Mouse (Mus musculus) megakaryocyte, embryonic 14.5 days (primary cell): ENCODE measurements around the gene 6430571L13Rik. TPM values are rescaled to one million over a fixed set of nuclear protein-coding genes. Genes with fewer than 3 reads are reported as not detected.

Experiments
- H3K27me3 ChIP-seq: replicated peaks from 2 replicates; pipeline ENCODE3; 2012; ENCODE audit warnings: inconsistent platforms
- H3K36me3 ChIP-seq: replicated peaks from 2 replicates; pipeline ENCODE3; 2012; ENCODE audit warnings: low read length, inconsistent platforms, mixed read lengths
- H3K4me1 ChIP-seq: 2 replicates; pipeline ENCODE4 v1.6.1; 2012; ENCODE audit warnings: inconsistent platforms
- H3K4me3 ChIP-seq: replicated peaks from 2 replicates; pipeline ENCODE3; 2012; ENCODE audit warnings: moderate library complexity, mild to moderate bottlenecking, inconsistent platforms
- H3K9me3 ChIP-seq: 2 replicates; pipeline ENCODE4 v1.6.1; 2012; ENCODE audit warnings: inconsistent platforms
- FLI1 ChIP-seq: IDR thresholded peaks from 2 replicates; pipeline ENCODE4 v1.6.1; 2012; ENCODE audit warnings: low read length, inconsistent platforms, mixed read lengths
- GATA1 ChIP-seq: IDR thresholded peaks from 3 replicates; pipeline ENCODE4 v1.6.1; 2012; ENCODE audit warnings: mixed read lengths, low read length, inconsistent platforms, borderline replicate concordance
- polyA plus RNA-seq: library from polyadenylated mRNA; stranded (reverse); fragments of >175 nt; gene quantifications from 2 replicates; pipeline ENCODE4 v1.2.3, GENCODE M21; 2012; ENCODE audit warnings: low replicate concordance; ENCODE audit not compliant: insufficient read depth

Gene 6430571L13Rik
- polyA plus RNA-seq: not detected in 2 replicates

DNA sequence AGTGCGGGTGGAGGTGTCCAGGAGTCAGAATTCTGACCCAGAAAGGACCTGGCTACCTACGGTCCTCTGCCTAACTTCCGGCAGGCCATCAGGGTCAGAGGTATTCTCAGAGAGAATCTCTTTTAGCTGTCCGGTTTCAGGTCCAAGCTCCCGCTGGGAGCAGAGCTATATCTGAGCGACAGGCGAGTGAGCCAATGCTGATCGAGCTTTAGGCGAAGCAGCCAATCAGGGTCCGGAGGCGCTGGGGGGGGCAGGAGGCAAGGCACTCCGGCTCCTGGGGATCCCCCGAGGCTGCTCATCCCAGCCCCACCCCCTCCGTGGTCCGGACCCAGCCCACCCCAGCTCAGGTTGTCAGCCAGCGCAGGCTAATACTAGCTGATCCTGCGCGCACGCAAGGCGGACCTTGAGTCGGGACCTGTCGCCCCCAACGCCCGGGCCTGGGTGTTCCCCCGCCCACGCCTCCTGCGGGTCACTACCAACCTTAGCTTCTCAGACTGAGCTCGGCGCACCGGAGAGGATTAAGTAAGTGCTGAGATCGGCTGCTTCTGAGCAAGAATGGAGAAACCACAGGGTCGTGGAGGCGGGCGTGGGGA, at the start of gene 6430571L13Rik:
6430571L13Rik (plus strand) TSS at position 336 of the 593 bp plus-strand sequence.
- Histone ChIP-seq H3K36me3 (peaks cover 3% of the 10 kb centered on the region), H3K9me3 (no peaks in the 10 kb centered on the region), H3K4me1 (peaks cover 67% of the 10 kb centered on the region), H3K27me3 (peaks cover 28% of the 10 kb centered on the region), H3K4me3 (peak within 1 kb of the TSS; percentile 95)
- no peak for TF ChIP-seq FLI1
- TF ChIP-seq GATA1: no peak

DNA sequence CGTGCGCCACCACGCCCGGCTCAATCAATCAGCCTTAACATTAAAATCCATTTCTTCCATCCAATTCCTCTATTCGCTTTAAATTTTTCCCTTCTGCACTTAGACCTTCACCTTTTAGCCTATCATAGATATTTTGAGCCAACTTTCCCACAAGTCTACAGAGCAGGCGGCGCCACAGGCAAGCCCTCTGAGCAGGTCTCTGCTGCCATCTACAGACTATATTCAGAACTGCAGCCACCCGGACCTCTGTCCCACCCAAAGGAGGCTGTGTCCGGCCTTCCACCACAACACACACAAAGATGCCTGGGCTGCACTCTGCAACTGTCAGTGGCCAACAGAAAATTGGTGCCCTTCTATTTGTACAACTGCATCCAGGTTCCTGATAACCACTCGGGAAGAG, 49.5 kb upstream of the 6430571L13Rik start:
- TF ChIP-seq GATA1 (no peak), FLI1 (no peak)
- Histone ChIP-seq H3K4me1 (peaks cover 66% of the 10 kb centered on the region), H3K27me3 (peaks cover 7% of the 10 kb centered on the region), H3K36me3 (peaks cover 23% of the 10 kb centered on the region), H3K4me3 (no peak overlapping the region), H3K9me3 (no peaks in the 10 kb centered on the region)

DNA sequence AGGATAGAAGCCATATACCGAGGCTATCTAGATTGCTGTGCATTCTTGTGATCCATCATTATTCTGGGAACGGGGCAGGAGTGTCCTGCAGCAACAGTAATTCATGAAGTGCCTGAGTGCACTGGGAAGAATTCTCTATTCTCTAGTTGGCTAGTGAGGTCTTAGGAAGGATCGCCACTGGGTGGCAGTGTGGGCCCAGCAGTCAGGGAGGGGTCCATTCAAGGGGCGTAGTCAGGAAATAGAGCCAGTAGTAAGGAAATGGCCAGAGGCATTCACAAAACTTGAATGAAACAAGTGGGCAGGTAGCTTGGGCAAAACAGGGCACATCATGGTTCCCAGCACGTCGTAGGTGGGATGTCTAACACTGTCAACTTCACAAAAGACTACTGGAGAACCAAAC, 46.2 kb upstream of the 6430571L13Rik start:
- no peaks in the 10 kb centered on the region for H3K9me3 ChIP-seq
- H3K4me3 ChIP-seq: peak overlapping the region; percentile 86
- H3K4me1 ChIP-seq: peaks cover 54% of the 10 kb centered on the region

DNA sequence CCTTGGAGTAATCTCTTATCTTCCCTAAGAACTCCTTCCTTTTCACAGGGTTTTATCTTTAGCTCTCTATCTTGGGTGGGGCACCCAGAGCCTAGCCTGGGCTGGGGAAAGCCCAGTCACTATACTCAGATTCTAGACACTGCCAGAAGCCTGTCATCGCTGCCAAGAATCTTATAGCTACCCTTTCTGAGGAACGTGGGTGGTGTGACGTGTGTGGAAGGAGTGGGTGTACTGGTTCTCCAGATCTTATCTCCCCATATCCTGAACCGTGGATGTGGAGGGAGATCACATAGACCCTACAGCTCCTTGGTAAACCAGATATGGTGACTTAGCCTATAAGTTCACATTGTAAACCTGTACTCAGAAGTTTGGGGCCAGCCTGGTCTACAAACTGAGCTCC, 44.8 kb upstream of the 6430571L13Rik start:
- H3K4me3 ChIP-seq: peak overlapping the region; percentile 97
- TF ChIP-seq GATA1: no peak
- peaks cover 59% of the 10 kb centered on the region for H3K4me1 ChIP-seq
- H3K36me3 ChIP-seq: peaks cover 26% of the 10 kb centered on the region
- peaks cover 7% of the 10 kb centered on the region for H3K27me3 ChIP-seq
- H3K9me3 ChIP-seq: no peaks in the 10 kb centered on the region

More for the DNA sequence above, 46.2 kb upstream of the 6430571L13Rik start:
- peaks cover 12% of the 10 kb centered on the region for H3K36me3 ChIP-seq
- TF ChIP-seq GATA1 (no peak), FLI1 (no peak)
- H3K27me3 ChIP-seq: peaks cover 7% of the 10 kb centered on the region

DNA sequence AAGGTAGTCTGAATTCAATTTTAAA, 44.6 kb upstream of the 6430571L13Rik start, which contains the start of gene Cish:
Cish (plus strand) TSS at position 11 of the 25 bp plus-strand sequence.
- peaks cover 61% of the 10 kb centered on the region for H3K4me1 ChIP-seq
- H3K27me3 ChIP-seq: peaks cover 7% of the 10 kb centered on the region
- TF ChIP-seq FLI1 (no peak), GATA1 (no peak)
- H3K9me3 ChIP-seq: no peaks in the 10 kb centered on the region
- peak within 1 kb of the TSS; percentile 97 for H3K4me3 ChIP-seq
- peaks cover 28% of the 10 kb centered on the region for H3K36me3 ChIP-seq

DNA sequence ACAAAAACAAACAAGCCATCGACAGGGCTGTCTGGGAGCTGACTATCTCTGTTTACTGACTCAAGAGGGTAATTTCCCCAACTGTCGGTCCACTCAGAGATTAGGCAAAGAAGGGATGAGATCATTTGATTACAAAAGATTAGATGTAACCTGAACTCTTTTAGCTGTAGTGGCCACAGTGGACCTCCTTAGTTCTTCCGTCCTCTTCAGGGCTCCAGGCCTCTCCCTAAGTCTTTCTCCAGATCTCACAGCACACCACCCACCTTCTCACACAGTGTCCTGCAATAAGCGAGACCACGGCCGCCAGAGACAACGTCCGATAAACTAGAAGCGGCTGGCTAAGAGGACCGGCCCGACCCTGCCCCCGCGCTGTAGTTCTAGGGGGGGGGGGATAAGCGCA, 44.4 kb upstream of the 6430571L13Rik start:
- H3K4me3 ChIP-seq: peak overlapping the region; percentile 97
- H3K27me3 ChIP-seq: peaks cover 7% of the 10 kb centered on the region
- no peaks in the 10 kb centered on the region for H3K9me3 ChIP-seq
- TF ChIP-seq GATA1 (no peak), FLI1 (no peak)
- peaks cover 30% of the 10 kb centered on the region for H3K36me3 ChIP-seq
- peaks cover 61% of the 10 kb centered on the region for H3K4me1 ChIP-seq

DNA sequence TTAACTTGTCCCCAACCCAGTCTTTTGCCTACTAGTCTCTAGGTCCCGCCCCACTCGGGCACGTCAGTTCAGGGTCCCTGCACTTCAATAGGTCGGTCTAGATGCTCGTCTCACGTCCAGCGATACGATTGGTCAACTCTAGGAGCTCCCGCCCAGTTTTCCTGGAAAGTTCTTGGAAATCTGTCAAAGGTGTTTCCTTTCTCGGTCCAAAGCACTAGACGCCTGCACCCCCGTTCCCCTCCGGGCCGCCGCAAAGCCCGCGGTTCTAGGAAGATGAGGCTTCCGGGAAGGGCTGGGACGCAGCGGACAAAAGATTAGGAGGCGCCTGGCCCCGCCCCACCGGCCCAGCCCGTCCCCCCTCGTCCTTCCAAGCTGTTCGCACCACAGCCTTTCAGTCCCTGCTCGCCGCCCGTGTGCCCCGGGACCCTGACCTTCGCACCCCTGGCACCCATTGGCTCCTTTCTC, 43.9 kb upstream of the 6430571L13Rik start:
- Histone ChIP-seq H3K9me3 (no peaks in the 10 kb centered on the region), H3K36me3 (peaks cover 35% of the 10 kb centered on the region), H3K4me1 (peaks cover 65% of the 10 kb centered on the region), H3K27me3 (peaks cover 7% of the 10 kb centered on the region), H3K4me3 (peak overlapping the region; percentile 97)
- TF ChIP-seq FLI1: no peak
- no peak for TF ChIP-seq GATA1

DNA sequence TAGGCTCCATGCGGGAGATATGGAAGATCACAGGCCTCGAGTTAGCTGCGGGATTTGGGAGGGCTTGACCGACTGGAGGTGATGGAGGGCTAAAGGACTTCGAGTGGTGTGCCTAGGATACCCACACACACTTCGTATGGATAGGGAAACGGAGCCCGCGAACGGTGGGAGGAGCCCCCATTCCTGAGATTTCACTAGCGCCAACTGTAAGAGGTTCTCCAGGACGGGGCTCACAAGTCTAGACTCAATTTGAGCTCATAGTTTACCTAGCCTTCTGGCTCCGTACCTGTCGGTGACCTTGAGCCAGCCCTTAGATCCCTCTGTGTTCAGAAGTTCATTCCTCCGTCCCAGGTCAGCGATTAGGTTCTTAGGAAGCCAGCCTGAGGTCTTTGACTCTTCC, 43.3 kb upstream of the 6430571L13Rik start:
- TF ChIP-seq FLI1 (no peak), GATA1 (no peak)

DNA sequence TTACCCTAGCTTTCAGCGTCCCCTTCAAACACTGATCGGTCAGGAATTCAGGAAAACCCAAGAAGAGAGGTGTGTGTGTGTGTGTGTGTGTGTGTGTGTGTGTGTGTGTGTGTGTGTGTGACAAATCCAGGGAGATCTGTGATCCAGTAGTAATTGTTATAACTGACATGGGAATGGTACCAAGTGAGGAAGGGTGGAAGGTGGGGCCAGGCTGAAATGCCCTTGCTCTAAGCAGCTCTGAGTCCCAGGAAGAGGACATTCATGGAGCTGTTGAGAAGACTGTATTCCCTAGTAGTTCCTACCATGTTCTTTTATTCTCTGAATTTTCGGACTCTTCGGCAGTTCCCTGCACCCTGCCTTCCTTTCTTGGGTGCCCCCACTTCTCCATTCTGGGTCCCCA, 42.7 kb upstream of the 6430571L13Rik start:
- no peak for TF ChIP-seq FLI1
- TF ChIP-seq GATA1: no peak
- no peaks in the 10 kb centered on the region for H3K9me3 ChIP-seq
- peak overlapping the region; percentile 97 for H3K4me3 ChIP-seq
- peaks cover 47% of the 10 kb centered on the region for H3K36me3 ChIP-seq
- H3K4me1 ChIP-seq: peaks cover 76% of the 10 kb centered on the region
- peaks cover 5% of the 10 kb centered on the region for H3K27me3 ChIP-seq

More for the DNA sequence above, 43.3 kb upstream of the 6430571L13Rik start:
- Histone ChIP-seq H3K4me3 (peak overlapping the region; percentile 97), H3K36me3 (peaks cover 41% of the 10 kb centered on the region), H3K9me3 (no peaks in the 10 kb centered on the region), H3K4me1 (peaks cover 70% of the 10 kb centered on the region), H3K27me3 (peaks cover 7% of the 10 kb centered on the region)

DNA sequence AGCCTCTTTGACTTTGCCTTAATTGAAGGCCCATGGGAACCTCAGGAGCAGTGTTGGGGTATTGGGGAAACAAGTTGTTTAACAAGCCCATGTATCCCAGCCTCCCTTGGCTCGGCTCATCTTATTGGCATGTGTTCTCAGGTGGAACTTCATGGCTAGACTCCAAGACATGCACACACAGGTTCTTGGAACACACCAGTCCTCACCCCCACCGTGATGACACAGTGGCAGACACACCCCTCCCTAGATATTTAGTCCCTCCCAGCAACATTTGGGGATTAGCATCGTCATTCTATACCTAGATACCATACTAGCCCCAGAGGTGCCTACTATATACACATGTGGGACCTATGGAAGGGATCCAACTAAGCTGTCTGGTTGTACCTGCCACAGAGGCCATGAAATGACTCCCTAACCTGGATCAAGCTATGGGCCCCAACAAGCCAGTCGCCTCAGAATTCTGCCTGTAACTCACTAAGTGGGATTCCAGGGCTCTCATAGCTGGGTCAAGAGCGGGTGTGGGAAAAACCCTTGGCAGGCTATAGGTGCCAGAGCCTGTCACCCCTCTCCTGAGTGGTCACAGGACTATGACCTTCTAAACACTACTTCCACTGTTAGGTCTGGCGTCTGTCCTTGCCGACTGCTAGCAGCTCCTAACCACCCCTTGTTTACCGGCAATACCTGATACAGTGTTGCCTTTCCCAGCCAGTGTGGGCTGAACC, 42.2 kb upstream of the 6430571L13Rik start:
- Histone ChIP-seq H3K9me3 (no peaks in the 10 kb centered on the region), H3K36me3 (peaks cover 52% of the 10 kb centered on the region), H3K27me3 (no peaks in the 10 kb centered on the region), H3K4me3 (peak overlapping the region; percentile 97), H3K4me1 (peaks cover 77% of the 10 kb centered on the region)
- TF ChIP-seq FLI1: no peak
- TF ChIP-seq GATA1: no peak
